Mouse (Mus musculus): ENCODE data around the gene Synpo2. TPM values are rescaled to one million over a fixed set of nuclear protein-coding genes. Genes with fewer than 3 reads are reported as not detected.

The Synpo2 gene
- total RNA-seq, 1 experiment from 2014 or later, result not detected

GRCm38 (mm10) chr3:123174379-123174697, 61.6 kb downstream of the Synpo2 start:
- no peak for ATAC-seq (replicated peaks; ENCODE audit: insufficient number of reproducible peaks, low FRiP score, low TSS enrichment, poor library complexity, severe bottlenecking)

DNA sequence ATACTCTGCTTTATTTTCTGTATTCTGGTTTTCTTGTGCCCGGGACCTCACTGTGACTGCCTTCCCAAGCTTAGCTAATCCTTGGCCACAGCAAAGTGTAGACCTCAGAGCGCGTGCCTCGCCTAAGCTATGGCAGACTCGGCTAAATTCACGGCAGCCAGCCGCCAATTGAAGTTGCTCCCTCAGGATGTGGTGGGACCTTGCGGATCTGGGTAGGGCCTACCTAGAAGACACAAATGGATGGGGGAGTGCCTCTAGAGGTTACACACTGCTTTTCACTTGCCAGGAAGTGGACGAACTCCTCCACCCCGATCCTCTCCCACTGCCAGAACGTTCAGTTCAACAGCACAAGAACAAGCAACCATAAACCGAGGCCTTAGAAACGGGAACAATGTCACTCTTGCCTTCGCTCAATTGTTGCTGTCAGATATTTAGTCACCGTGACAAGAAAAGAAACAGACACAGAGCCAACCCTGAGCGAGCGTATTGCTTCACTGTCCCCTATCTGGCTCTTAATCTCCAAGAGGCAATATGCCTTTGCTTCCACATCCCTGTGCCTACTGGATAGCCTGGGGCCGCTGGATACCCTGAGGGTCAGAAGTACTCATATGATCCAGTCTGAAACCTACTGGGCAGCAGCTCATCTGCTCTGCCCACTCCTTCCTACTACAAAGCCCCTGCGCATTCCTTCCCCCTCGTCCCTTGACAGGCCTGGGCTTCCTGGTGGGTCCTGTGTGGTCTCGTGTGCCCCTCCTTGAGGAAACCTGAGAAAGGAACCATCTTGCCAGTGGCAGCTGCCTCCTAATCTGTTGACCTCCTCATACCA, 62.2 kb downstream of the Synpo2 start:
- ATAC-seq (replicated peaks; ENCODE audit: insufficient number of reproducible peaks, low FRiP score, low TSS enrichment, poor library complexity, severe bottlenecking), result 0 out of 2 replicates have a peak, but pooled peaks have one; percentile 16

DNA sequence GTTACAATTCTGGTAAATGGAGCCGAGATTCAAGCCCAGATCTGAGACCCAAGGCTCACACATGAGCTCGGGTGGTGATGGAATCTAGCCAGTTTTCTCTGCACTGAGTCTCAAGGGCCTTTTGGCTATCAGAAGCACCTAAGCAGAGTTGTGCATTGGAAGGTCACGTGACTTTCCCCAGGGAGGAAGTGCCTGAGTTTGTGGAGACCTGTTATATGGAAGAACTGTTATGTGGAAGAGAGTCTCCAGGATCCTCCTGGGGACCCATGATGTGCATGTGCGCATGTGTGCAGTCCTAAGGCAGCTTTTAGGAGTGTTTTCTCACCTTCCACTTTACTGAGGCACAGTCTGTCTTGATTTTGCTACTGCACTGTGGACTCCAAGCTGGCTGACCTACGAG, 63.8 kb downstream of the Synpo2 start:
- ATAC-seq (replicated peaks; ENCODE audit: insufficient number of reproducible peaks, low FRiP score, low TSS enrichment, poor library complexity, severe bottlenecking), result no peak

- no peak for ATAC-seq (replicated peaks; ENCODE audit: insufficient number of reproducible peaks, low FRiP score, low TSS enrichment, poor library complexity, severe bottlenecking)
Measured at GRCm38 (mm10) chr3:123169398-123169797, 66.6 kb downstream of the Synpo2 start.

DNA sequence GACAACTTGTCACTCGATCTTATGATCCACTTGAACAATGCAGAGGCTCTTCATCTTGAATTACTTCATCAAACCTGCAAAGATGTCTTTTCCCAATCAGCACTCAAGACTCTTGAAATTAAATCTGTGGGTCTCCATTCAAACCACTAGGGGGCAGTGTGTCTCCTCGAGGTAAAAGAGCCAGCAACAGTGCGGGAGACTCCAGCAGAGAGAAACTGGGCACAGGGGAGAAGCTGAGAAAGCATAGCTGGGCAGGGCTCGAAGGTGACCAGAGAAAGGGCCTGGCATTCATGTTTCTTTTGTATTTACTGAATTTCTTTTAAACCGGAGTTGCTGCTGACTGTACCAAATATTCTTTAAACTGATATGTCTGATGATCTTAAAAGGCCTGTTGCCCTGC, 67.1 kb downstream of the Synpo2 start:
- ATAC-seq (replicated peaks; ENCODE audit: insufficient number of reproducible peaks, low FRiP score, low TSS enrichment, poor library complexity, severe bottlenecking), result peak; percentile 71; the same call in 1 of the 2 replicates

GRCm38 (mm10) chr3:123166450-123166849, 69.5 kb downstream of the Synpo2 start:
- no peak for ATAC-seq (replicated peaks; ENCODE audit: insufficient number of reproducible peaks, low FRiP score, low TSS enrichment, poor library complexity, severe bottlenecking)

- ATAC-seq (replicated peaks; ENCODE audit: insufficient number of reproducible peaks, low FRiP score, low TSS enrichment, poor library complexity, severe bottlenecking), result no peak
Measured at GRCm38 (mm10) chr3:123164183-123164582, 71.8 kb downstream of the Synpo2 start.

- ATAC-seq (replicated peaks; ENCODE audit: insufficient number of reproducible peaks, low FRiP score, low TSS enrichment, poor library complexity, severe bottlenecking), result no peak
Measured at GRCm38 (mm10) chr3:123163192-123163523, 72.8 kb downstream of the Synpo2 start.

DNA sequence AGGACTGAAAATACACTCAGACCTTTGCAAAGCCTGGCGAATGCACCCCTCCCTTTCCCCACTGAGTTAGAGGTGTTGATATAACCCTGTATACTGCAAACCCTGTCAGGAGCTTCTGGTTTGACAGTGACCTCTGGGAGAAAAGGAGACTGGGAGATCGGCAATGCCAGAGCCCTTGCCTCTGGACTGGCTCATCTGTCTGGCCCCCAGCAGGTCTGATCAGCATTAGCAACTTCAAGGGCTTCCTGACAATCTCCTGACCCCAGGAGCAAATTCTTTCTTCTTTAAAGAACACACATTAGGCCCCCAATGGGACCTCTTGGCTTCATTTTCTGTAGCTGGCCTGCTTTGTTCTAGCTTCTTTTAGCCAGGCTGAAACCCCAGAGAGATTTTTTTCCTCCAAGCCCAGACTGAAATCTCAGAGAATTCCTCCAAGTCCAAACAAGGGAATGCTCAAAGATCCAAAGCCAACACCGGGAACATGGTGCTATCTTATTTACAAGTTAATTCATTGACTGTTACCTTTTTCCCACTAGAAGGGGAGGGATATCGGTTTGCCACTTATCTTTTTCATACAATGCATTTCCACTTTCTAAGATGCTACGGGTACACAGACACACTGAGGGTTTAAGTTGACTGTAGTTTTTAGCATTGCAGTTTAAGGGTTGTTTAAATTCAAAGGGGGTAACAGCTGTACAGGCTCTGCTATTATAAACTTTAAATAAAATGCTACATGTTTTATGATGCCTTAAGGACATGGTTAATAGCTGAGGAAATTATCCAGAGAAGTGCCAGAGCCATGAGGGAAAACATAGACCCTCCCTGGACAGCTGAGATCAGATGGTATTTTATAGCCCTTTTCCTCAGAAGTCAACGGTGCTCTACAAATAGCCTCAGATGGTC, 73.4 kb downstream of the Synpo2 start:
- ATAC-seq (replicated peaks; ENCODE audit: insufficient number of reproducible peaks, low FRiP score, low TSS enrichment, poor library complexity, severe bottlenecking), result no peak

DNA sequence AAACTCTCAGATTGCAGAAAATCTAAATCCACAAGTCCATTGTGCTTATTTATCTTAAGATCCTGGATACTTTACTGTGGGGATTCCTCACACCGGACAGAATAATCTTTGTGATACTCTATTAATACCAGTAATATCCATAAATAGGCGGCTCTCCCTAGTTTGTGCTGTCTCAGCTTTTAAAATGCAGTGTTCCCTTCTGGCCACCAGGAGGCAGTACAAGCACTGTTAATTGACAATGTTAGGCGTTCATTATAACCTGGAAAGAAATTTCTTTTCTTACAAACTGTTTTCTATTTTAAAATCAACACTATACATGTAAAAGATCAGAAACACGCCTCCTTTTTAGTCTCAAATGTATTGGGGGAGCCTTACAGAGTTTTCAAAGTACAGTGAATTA, 75.2 kb downstream of the Synpo2 start:
- 0 out of 2 replicates have a peak, but pooled peaks have one; percentile 64 for ATAC-seq (replicated peaks; ENCODE audit: insufficient number of reproducible peaks, low FRiP score, low TSS enrichment, poor library complexity, severe bottlenecking)

DNA sequence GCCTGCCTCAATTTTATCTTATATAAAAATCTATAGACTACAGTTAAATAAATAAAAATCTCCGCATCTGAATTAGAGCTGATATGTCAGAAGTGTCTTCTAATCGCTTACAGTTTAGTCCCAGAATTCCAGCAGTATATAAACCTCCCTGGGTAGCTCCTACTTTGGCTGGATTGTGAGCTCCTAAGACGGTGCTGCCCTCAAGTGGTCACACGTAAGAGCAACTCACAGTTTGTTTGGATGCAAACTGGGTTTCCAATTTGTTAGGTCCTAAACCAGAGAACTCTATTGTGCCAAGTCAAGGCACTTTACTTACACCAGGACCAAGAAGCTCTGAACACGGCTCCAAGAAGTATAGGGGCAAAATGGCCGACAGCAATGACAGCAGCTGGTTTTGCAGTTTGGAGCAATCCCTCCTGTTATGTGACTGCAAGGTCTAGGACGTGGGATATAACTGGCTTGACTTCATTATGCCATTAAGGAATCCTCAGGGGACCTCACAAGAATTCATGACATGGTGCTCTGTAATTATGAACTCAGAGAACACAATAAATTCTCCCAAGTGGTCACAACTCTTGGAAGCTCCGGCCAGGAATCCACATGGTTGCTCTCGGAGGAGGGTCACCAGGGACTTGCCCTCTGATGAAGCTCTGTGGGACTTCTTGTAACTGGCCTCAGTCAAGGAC, 76.7 kb downstream of the Synpo2 start:
- no peak for ATAC-seq (replicated peaks; ENCODE audit: insufficient number of reproducible peaks, low FRiP score, low TSS enrichment, poor library complexity, severe bottlenecking)

GRCm38 (mm10) chr3:123158579-123158978, 77.4 kb downstream of the Synpo2 start:
- no peak for ATAC-seq (replicated peaks; ENCODE audit: insufficient number of reproducible peaks, low FRiP score, low TSS enrichment, poor library complexity, severe bottlenecking)

DNA sequence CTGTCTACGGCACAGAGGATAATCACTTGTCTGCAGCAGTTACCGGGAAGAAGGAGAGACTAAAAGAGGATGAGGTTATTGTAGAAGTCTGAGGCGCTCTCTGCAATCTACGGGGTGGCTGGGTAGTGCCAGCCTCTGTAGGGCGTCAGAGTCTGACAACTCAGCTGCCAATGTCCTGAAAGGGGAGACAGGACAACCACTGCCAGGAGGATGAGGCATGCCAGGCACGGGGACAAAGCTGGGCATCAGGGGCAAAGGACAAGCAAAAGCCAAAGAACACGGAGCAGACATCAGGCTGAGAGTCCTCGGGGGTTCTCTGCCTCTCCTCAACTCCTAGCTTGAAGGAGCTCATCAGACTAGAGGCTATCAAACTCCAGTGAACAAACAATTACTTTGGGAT, 82.6 kb downstream of the Synpo2 start:
- no peak for ATAC-seq (replicated peaks; ENCODE audit: insufficient number of reproducible peaks, low FRiP score, low TSS enrichment, poor library complexity, severe bottlenecking)

- ATAC-seq (replicated peaks; ENCODE audit: insufficient number of reproducible peaks, low FRiP score, low TSS enrichment, poor library complexity, severe bottlenecking), result no peak
Measured at GRCm38 (mm10) chr3:123152911-123153310, 83.0 kb downstream of the Synpo2 start.

DNA sequence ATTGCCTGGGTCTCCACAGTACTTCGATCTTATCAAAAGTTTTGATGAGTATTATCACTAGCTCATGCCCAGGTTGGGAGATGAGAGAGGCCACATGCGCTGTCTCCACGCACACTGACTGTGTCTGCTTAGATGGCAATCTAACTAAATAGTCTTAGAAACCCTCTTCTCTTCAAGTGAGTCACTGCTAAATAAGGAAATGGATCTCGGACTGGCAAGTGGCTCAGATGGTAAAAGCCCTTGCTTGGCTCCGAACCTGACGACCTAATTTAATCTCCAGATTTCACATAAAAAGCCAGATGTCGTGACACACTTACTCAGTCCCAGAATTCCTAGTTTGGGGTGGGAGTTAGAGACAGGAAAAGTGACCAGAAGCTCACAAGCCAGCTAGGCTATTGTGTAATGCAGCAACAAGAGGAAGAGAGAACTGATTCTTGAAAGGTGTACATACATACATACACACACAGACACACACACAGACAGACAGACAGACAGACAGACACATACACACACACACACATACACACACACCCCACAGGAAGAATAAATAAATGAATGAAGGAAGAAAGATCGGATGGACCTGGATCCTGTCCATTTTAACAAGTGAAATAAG, 85.3 kb downstream of the Synpo2 start:
- no peak for ATAC-seq (replicated peaks; ENCODE audit: insufficient number of reproducible peaks, low FRiP score, low TSS enrichment, poor library complexity, severe bottlenecking)

DNA sequence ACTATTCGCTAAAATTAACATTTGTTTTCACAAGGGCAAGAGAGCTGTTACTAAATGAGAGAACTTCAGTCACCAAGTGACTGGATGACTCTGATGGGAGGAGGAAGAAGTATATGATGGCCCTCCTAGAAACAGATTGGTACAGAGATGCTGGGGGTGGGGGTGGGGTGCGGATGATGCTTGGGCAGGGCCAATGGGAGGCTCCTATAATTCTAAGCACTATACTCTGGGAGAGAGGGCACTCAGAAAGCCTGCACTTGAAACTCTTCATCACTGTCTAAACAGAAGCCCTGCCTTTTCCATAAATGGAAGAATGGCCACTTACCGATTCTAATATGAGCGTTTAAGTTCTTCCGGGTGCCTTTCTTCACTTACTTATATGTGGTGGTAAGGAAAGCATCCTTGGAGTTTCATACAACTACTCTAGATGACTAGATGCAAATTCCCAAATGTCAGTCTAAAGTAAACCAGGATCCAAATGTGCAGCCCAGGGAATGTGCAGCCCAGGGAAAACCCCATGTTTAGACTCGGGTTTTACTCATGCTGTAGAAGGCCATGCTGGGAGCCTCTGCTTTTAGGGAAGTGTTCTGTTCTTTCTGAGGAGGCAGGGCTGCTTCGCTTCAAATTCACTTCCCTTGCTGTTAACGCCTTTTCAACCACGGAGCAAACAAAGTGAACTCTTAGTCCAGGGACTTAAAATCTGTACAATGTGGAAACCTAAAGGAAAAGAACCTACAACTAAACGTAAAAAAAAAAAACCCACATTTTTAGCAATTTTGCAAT, 86.4 kb downstream of the Synpo2 start:
- ATAC-seq (replicated peaks; ENCODE audit: insufficient number of reproducible peaks, low FRiP score, low TSS enrichment, poor library complexity, severe bottlenecking), result no peak

DNA sequence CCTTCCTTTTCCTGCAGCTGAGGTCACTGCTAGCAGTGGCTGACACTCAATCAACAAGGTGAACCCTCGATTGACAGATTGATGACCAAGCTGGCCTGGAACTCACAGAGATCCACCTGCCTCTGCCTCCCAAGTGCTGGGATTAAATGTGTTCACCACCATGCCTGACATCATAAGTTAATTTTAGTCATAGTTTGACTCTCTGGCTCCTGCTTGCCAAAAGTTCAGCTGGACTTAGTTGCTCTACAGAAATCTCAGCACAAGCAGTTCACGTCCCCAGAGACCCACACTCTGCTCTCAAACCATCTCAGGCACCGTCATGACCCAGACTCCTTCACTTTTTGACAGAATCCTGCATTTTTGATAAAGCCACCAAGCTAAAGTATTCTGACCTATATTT, 87.3 kb downstream of the Synpo2 start:
- ATAC-seq (replicated peaks; ENCODE audit: insufficient number of reproducible peaks, low FRiP score, low TSS enrichment, poor library complexity, severe bottlenecking), result no peak

DNA sequence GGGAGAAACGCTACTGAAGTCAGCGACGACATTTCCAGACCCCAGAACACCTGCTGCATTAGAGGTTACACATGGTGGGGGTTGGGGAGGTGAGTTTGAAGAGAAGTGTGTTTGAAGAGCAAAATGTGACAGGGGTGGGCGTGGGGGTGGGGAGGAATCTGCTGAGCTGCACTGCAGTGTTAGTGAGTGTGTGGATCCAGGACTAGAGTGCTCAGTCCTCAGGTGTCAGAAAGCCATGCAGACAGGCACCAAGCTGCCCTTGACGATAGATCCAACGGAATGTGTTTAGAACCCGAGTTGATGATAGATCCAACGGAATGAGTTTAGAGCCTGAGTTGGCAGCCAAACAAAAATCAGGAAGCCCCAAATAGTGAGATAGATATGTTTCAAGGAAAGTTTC, 89.4 kb downstream of the Synpo2 start:
- no peak for ATAC-seq (replicated peaks; ENCODE audit: insufficient number of reproducible peaks, low FRiP score, low TSS enrichment, poor library complexity, severe bottlenecking)
